Mouse (Mus musculus): Measurements from ENCODE around the gene Ankrd50. TPM values are rescaled to one million over a fixed set of nuclear protein-coding genes. Genes with fewer than 3 reads are reported as not detected.

Ankrd50 gene
- polyA plus RNA-seq (2014; fragmentation: Illumina TruSeq; extraction: RNeasy Lipid Tissue Mini Kit (QIAGEN cat#74804); ENCODE audit: low replicate concordance) = 27.5 TPM

DNA sequence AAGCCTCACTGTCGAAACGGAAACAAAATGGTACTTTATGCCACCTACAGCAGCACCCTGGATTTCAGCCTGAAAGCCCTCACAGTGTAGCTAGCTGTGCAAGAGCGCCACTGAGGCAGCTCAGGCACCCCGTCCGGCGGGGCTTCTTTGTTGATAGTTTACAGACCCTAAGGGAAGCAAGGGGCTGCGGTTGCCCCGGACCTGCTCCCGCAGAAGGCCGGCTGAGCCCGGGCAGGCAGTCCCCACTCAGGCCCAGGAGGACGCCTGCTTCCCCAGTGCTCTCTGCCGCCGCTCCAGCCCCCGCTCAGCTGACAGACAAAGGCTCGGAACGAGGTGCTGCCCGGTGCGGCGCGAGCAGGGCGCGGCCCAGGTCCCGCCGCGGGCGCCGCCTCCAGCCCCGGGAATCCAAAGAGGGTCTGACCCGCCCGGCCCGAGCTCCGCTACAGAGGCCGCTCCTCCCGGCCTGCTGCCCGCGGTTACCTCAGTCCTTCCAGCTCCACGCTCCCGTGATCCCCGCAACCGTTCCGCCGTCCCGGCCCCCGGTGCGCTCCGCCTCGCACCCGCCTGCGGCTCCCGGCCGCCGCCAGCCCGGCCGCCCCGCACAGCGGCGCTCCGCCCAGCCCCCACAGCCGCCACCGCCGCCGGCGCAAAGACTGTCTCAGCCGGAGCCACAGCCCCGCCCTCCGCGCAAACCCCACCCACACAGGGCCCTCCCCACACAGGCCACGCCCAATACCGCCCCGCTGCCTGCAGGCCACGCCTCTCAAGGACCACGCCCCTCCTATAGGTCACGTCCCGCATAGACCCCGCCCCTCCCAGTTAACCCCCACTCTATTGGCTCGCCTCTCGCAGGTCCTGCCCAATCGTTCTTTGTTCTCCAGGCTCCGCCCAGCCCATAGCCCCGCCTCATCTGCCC is at the start of gene Ankrd50:
Ankrd50 (minus strand) TSS at position 654 of the 916 bp plus-strand sequence.

Data from small intestine, adult 10 weeks (tissue).